Mouse (Mus musculus) heart, adult 18-20 months (tissue): Measurements from ENCODE around the gene Taar7f. TPM values are rescaled to one million over a fixed set of nuclear protein-coding genes. Genes with fewer than 3 reads are reported as not detected.

Experiments
- total RNA-seq, 2 experiments: library from RNA; stranded (reverse); gene quantifications; 2 replicates each; pipeline ENCODE4 v1.2.3; 2021

The Taar7f gene
- total RNA-seq, 2 experiments from 2014 or later = not detected

Other genes starting within 250 kb of the Taar7f start
- gene Vnn3, start 198.0 kb upstream of the Taar7f start, total RNA-seq = under 1 TPM; 0.20 to 0.31 TPM
- gene Vnn1, start 154.8 kb upstream of the Taar7f start, total RNA-seq = under 1 TPM; 0.35 to 0.64 TPM
- not detected for gene Taar1, start 129.2 kb upstream of the Taar7f start, total RNA-seq
- gene Taar2, start 110.9 kb upstream of the Taar7f start, total RNA-seq = not detected
- not detected for gene Taar3, start 100.0 kb upstream of the Taar7f start, total RNA-seq
- gene Taar4, start 89.0 kb upstream of the Taar7f start, total RNA-seq = not detected
- gene Taar5, start 78.8 kb upstream of the Taar7f start, total RNA-seq = not detected
- gene Taar6, start 63.9 kb upstream of the Taar7f start, total RNA-seq = not detected
- not detected for gene Taar7a, start 56.0 kb upstream of the Taar7f start, total RNA-seq
- not detected for gene Taar7b, start 49.6 kb upstream of the Taar7f start, total RNA-seq
- not detected for gene Taar7d, start 22.3 kb upstream of the Taar7f start, total RNA-seq
- gene Taar7e, start 11.9 kb upstream of the Taar7f start, total RNA-seq = not detected
- gene Taar8a, start 27.0 kb downstream of the Taar7f start, total RNA-seq = not detected
- not detected for gene Taar8b, start 42.8 kb downstream of the Taar7f start, total RNA-seq
- gene Taar8c, start 52.4 kb downstream of the Taar7f start, total RNA-seq = not detected
- gene Taar9, start 60.0 kb downstream of the Taar7f start, total RNA-seq = not detected
- gene Stx7, start 99.8 kb downstream of the Taar7f start, total RNA-seq = 10 to 100 TPM; 44.9 to 51.8 TPM
- gene Moxd1, start 174.0 kb downstream of the Taar7f start, total RNA-seq = under 1 TPM; 0.41 to 0.52 TPM